Mouse (Mus musculus): ENCODE measurements around the gene Ces2a. TPM values are rescaled to one million over a fixed set of nuclear protein-coding genes. Genes with fewer than 3 reads are reported as not detected.

Gene Ces2a
- not detected in 2 replicates for polyA plus RNA-seq (2014; fragmentation: Nextera tagmentation; extraction: Ambion mirVana)

DNA sequence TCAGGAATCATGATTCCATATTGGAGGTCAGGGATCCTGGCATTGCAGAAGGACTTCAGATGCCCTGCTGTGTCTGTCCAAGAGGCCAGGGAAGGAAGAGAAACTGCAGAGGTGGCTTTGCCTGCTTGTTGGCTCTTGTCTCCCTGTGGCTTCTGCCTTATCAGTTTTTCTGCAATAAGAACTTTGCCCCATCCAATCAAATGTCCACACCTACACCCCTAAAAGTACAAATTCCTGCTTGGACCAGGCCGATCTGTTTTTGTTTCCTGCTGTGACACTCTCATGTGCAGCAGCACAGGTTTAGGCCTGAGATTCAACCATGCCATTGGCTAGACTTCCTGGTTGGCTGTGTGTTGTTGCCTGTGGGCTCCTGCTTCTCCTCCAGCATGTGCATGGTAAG, at the start of gene Ces2a:
TSS of gene Ces2a (plus strand) at position 251 of the 400 bp plus-strand sequence.
- H3K9ac ChIP-seq (ENCODE audit: low read length), result no peak within 1 kb of the TSS
- H3K36me3 ChIP-seq (ENCODE audit: control insufficient read depth, insufficient read depth, low read length), result no peaks in the 10 kb centered on the region
- H3K4me3 ChIP-seq (ENCODE audit: low read depth, low read length), result no peak within 1 kb of the TSS
- ATAC-seq (ENCODE audit: insufficient read depth, low FRiP score, low TSS enrichment) (no peak), DNase-seq (ENCODE audit: low spot score) (no peak)
- H3K4me1 ChIP-seq (ENCODE audit: control insufficient read depth, insufficient read depth, low read length), result no peaks in the 10 kb centered on the region
- H3K4me2 ChIP-seq (ENCODE audit: low read depth), result no peak within 1 kb of the TSS
- no peaks in the 10 kb centered on the region for H3K27me3 ChIP-seq (ENCODE audit: control insufficient read depth, insufficient read depth, low read length)
- no peaks in the 10 kb centered on the region for H3K9me3 ChIP-seq (ENCODE audit: control insufficient read depth, low read length)
- no peak within 1 kb of the TSS for H3K27ac ChIP-seq (ENCODE audit: low read depth, low read length)
- WGBS, result 89% methylated on average over 1 of the region's 1 CpGs

DNA sequence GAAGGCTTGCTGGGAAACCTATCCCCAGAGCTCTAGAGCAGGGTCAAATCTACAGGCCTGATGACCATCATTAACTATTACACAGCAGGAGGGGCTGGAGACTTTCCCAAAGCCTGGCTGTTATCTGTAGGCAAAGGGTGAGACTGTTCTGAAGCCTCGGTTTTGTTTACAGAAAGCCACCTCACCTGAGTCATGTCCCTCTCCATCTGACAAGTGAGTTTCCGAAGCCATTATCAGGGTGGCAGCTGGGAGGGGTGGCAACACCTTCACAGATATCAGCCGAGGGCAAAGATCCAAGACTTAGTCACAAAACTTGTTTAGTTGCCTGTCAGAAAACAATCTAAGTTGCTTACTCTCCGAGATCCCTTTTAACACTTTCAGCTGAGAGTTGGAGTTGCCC, 45.4 kb upstream of the Ces2a start:
- Histone ChIP-seq H3K36me3 (ENCODE audit: control insufficient read depth, insufficient read depth, low read length) (no peaks in the 10 kb centered on the region), H3K27ac (ENCODE audit: low read depth, low read length) (no peak overlapping the region), H3K27me3 (ENCODE audit: control insufficient read depth, insufficient read depth, low read length) (no peaks in the 10 kb centered on the region), H3K9me3 (ENCODE audit: control insufficient read depth, low read length) (no peaks in the 10 kb centered on the region), H3K4me1 (ENCODE audit: control insufficient read depth, insufficient read depth, low read length) (no peaks in the 10 kb centered on the region), H3K4me3 (ENCODE audit: low read depth, low read length) (no peak overlapping the region), H3K9ac (ENCODE audit: low read length) (no peak overlapping the region), H3K4me2 (ENCODE audit: low read depth) (no peak overlapping the region)
- WGBS, result 71% methylated on average over 4 of the region's 4 CpGs
- ATAC-seq (ENCODE audit: insufficient read depth, low FRiP score, low TSS enrichment) (no peak), DNase-seq (ENCODE audit: low spot score) (no peak)

DNA sequence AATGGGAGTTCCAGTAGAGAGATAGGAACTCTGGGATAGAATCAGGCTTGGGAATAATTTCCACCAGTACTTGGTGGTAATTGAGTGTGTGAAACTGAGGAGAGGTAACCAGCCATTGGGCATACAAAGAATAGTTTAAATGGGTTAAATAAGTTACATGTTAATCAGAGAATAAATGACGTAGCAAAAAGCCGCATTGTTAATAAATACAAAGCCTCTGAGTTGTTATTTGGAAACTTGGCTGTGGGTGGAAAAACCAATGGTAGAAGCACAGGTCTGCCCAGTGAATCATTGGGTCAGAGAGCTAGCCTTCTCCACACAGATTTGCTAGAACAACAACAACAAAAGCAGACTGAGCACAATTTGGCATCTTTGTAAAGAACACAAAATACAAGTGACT, 35.2 kb upstream of the Ces2a start:
- H3K4me2 ChIP-seq (ENCODE audit: low read depth), result no peak overlapping the region
- ATAC-seq (ENCODE audit: insufficient read depth, low FRiP score, low TSS enrichment) (no peak), DNase-seq (ENCODE audit: low spot score) (no peak)
- H3K36me3 ChIP-seq (ENCODE audit: control insufficient read depth, insufficient read depth, low read length), result no peaks in the 10 kb centered on the region
- H3K4me3 ChIP-seq (ENCODE audit: low read depth, low read length), result no peak overlapping the region
- H3K4me1 ChIP-seq (ENCODE audit: control insufficient read depth, insufficient read depth, low read length), result no peaks in the 10 kb centered on the region
- H3K9me3 ChIP-seq (ENCODE audit: control insufficient read depth, low read length), result no peaks in the 10 kb centered on the region
- H3K9ac ChIP-seq (ENCODE audit: low read length), result no peak overlapping the region
- no peak overlapping the region for H3K27ac ChIP-seq (ENCODE audit: low read depth, low read length)
- no peaks in the 10 kb centered on the region for H3K27me3 ChIP-seq (ENCODE audit: control insufficient read depth, insufficient read depth, low read length)
- WGBS, result 92% methylated on average over 2 of the region's 2 CpGs

DNA sequence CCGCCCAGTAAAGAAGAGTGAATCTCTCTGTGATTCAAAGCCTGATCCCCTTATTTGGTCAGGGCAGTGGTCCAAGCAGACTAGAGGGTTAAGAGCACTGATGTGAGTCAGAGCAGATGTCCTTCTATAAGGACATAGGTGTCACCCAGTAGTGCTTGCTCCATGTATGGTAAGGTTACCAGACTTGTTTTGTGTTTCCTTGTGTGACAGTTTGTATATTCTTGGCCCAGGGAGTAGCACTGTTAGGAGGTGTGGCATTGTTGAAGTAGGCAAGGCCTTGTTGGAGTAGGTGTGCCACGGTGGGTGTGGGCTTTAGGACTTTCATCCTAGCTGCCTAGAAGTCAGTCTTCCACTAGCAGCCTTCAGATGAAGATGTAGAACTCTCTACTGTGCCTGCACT, 31.9 kb upstream of the Ces2a start:
- DNase-seq (ENCODE audit: low spot score) (no peak), ATAC-seq (ENCODE audit: insufficient read depth, low FRiP score, low TSS enrichment) (no peak)
- Histone ChIP-seq H3K9ac (ENCODE audit: low read length) (no peak overlapping the region), H3K27me3 (ENCODE audit: control insufficient read depth, insufficient read depth, low read length) (no peaks in the 10 kb centered on the region), H3K36me3 (ENCODE audit: control insufficient read depth, insufficient read depth, low read length) (no peaks in the 10 kb centered on the region), H3K4me3 (ENCODE audit: low read depth, low read length) (no peak overlapping the region), H3K4me1 (ENCODE audit: control insufficient read depth, insufficient read depth, low read length) (no peaks in the 10 kb centered on the region), H3K27ac (ENCODE audit: low read depth, low read length) (no peak overlapping the region), H3K4me2 (ENCODE audit: low read depth) (no peak overlapping the region), H3K9me3 (ENCODE audit: control insufficient read depth, low read length) (no peaks in the 10 kb centered on the region)
- whole genome bisulfite sequencing, result 84% methylated on average over 2 of the region's 2 CpGs

DNA sequence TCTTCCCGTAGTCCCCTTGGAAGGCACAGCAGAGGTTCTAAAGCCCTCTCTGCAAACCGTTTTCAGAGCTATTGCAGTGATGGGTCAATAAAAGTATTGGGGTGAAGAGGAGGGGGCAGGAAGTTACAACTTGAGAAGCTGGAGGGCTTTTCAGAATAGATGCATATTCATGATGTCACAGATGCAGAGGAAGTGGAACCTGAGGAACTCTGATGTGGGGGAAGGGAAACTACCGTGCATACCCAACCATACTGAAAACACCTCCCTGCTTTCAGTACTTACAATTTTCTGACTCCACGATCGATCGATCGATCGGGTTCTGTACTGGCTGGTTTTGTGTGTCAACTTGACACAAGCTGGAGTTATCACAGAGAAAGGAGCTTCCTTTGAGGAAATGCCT, 12.6 kb upstream of the Ces2a start:
- no peaks in the 10 kb centered on the region for H3K9me3 ChIP-seq (ENCODE audit: control insufficient read depth, low read length)
- H3K4me3 ChIP-seq (ENCODE audit: low read depth, low read length), result no peak overlapping the region
- H3K9ac ChIP-seq (ENCODE audit: low read length), result no peak overlapping the region
- H3K27ac ChIP-seq (ENCODE audit: low read depth, low read length), result no peak overlapping the region
- H3K27me3 ChIP-seq (ENCODE audit: control insufficient read depth, insufficient read depth, low read length), result no peaks in the 10 kb centered on the region
- no peaks in the 10 kb centered on the region for H3K4me1 ChIP-seq (ENCODE audit: control insufficient read depth, insufficient read depth, low read length)
- 77% methylated on average over 8 of the region's 8 CpGs for WGBS
- H3K36me3 ChIP-seq (ENCODE audit: control insufficient read depth, insufficient read depth, low read length), result no peaks in the 10 kb centered on the region
- no peak overlapping the region for H3K4me2 ChIP-seq (ENCODE audit: low read depth)
- ATAC-seq (ENCODE audit: insufficient read depth, low FRiP score, low TSS enrichment) (no peak), DNase-seq (ENCODE audit: low spot score) (no peak)

DNA sequence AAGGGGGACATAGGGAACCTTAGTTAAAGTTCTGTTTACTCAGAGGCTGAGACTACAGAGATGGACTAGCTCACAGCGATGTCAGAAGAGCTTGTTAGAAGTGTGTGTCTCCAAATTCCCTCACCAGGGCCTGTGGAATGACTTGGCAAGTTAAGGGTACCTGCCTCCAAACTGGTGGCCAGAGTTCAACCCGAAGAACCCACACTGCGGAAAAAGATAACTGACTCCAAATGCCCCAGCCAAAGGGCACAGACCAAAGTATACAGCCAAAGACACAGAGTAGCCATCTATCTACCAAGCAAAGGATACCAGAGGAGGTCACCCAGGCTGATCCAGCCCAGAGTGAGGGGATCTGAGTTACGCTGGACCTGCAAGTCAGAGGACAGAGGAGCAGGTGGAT, 2.4 kb upstream of the Ces2a start:
- no peak overlapping the region for H3K4me3 ChIP-seq (ENCODE audit: low read depth, low read length)
- no peaks in the 10 kb centered on the region for H3K27me3 ChIP-seq (ENCODE audit: control insufficient read depth, insufficient read depth, low read length)
- H3K36me3 ChIP-seq (ENCODE audit: control insufficient read depth, insufficient read depth, low read length), result no peaks in the 10 kb centered on the region
- ATAC-seq (ENCODE audit: insufficient read depth, low FRiP score, low TSS enrichment) (no peak), DNase-seq (ENCODE audit: low spot score) (no peak)
- H3K27ac ChIP-seq (ENCODE audit: low read depth, low read length), result no peak overlapping the region
- WGBS, result 89% methylated on average over 4 of the region's 4 CpGs
- no peak overlapping the region for H3K9ac ChIP-seq (ENCODE audit: low read length)
- no peaks in the 10 kb centered on the region for H3K9me3 ChIP-seq (ENCODE audit: control insufficient read depth, low read length)
- no peaks in the 10 kb centered on the region for H3K4me1 ChIP-seq (ENCODE audit: control insufficient read depth, insufficient read depth, low read length)
- H3K4me2 ChIP-seq (ENCODE audit: low read depth), result no peak overlapping the region

DNA sequence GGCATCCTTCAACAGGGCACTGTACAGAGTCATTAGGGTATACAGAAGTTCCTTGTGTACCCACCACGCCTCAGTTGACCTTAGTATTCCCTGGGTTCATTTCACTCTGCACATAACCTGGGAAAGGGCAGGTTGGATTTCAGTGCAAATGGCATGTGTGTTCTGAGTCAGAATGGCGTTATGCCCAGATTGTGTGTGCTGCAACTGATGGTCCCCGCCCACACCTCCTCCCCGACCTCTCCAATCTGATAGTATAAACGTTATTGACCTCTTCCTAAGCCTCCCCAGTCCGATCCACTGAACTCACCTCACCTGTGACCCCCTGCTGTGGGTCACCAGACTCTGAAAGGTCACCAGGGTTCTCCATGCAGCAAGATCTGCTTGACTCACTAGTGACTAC, 1.8 kb upstream of the Ces2a start:
- Histone ChIP-seq H3K9ac (ENCODE audit: low read length) (no peak overlapping the region), H3K9me3 (ENCODE audit: control insufficient read depth, low read length) (no peaks in the 10 kb centered on the region), H3K4me2 (ENCODE audit: low read depth) (no peak overlapping the region), H3K27ac (ENCODE audit: low read depth, low read length) (no peak overlapping the region), H3K4me1 (ENCODE audit: control insufficient read depth, insufficient read depth, low read length) (no peaks in the 10 kb centered on the region), H3K27me3 (ENCODE audit: control insufficient read depth, insufficient read depth, low read length) (no peaks in the 10 kb centered on the region), H3K36me3 (ENCODE audit: control insufficient read depth, insufficient read depth, low read length) (no peaks in the 10 kb centered on the region), H3K4me3 (ENCODE audit: low read depth, low read length) (no peak overlapping the region)
- DNase-seq (ENCODE audit: low spot score), result no peak
- no peak for ATAC-seq (ENCODE audit: insufficient read depth, low FRiP score, low TSS enrichment)
- 72% methylated on average over 6 of the region's 6 CpGs for WGBS

DNA sequence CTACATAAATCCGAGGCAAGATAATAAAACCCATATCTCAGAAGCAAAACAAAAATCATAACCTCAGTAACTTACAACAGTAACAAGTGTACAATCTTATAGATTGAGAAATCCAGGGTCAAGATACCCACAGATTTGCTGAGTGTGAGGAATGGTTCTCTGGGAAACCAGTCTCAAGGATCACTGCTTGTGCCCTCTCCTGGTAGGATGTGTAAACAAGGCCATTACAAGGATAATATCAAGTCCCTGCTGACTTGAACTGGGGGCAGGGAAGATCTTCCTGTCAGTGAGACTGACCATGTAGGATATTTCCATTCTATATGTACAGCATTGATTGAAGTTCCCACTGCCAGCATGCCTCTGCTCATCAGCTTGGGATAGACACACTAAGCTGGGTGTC, 8.2 kb downstream of the Ces2a start:
- Histone ChIP-seq H3K4me3 (ENCODE audit: low read depth, low read length) (no peak overlapping the region), H3K4me2 (ENCODE audit: low read depth) (no peak overlapping the region), H3K4me1 (ENCODE audit: control insufficient read depth, insufficient read depth, low read length) (no peaks in the 10 kb centered on the region), H3K27ac (ENCODE audit: low read depth, low read length) (no peak overlapping the region), H3K36me3 (ENCODE audit: control insufficient read depth, insufficient read depth, low read length) (no peaks in the 10 kb centered on the region), H3K9ac (ENCODE audit: low read length) (no peak overlapping the region), H3K9me3 (ENCODE audit: control insufficient read depth, low read length) (no peaks in the 10 kb centered on the region), H3K27me3 (ENCODE audit: control insufficient read depth, insufficient read depth, low read length) (no peaks in the 10 kb centered on the region)
- DNase-seq (ENCODE audit: low spot score) (no peak), ATAC-seq (ENCODE audit: insufficient read depth, low FRiP score, low TSS enrichment) (no peak)
- 86% methylated on average over 1 of the region's 1 CpGs for WGBS

DNA sequence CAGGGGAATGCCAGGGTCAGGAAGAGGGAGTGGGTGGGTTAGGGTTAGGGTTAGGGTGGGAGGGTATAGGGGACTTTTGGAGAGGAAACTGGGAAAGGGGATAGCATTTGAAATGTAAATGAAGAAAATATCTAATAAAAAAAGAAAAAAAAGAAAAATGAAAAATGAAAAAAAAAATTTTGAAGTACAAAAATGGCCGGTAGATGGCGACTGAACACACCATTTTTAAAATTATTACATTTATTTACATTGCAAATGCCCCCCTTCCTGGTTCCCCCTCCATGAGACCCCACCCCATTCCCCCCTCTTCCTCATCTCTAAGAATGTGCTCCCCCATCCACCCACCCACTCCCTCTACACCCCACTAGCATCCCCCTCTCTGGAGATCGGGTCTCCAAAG, 9.6 kb downstream of the Ces2a start:
- H3K4me1 ChIP-seq (ENCODE audit: control insufficient read depth, insufficient read depth, low read length), result no peaks in the 10 kb centered on the region
- ATAC-seq (ENCODE audit: insufficient read depth, low FRiP score, low TSS enrichment) (no peak), DNase-seq (ENCODE audit: low spot score) (no peak)
- H3K27me3 ChIP-seq (ENCODE audit: control insufficient read depth, insufficient read depth, low read length), result no peaks in the 10 kb centered on the region
- no peak overlapping the region for H3K27ac ChIP-seq (ENCODE audit: low read depth, low read length)
- no peak overlapping the region for H3K4me3 ChIP-seq (ENCODE audit: low read depth, low read length)
- H3K36me3 ChIP-seq (ENCODE audit: control insufficient read depth, insufficient read depth, low read length), result no peaks in the 10 kb centered on the region
- H3K9ac ChIP-seq (ENCODE audit: low read length), result no peak overlapping the region
- no peaks in the 10 kb centered on the region for H3K9me3 ChIP-seq (ENCODE audit: control insufficient read depth, low read length)
- 78% methylated on average over 3 of the region's 3 CpGs for WGBS
- H3K4me2 ChIP-seq (ENCODE audit: low read depth), result no peak overlapping the region

All from neural tube, embryonic 11.5 days (tissue).